Mouse (Mus musculus): Measurements from ENCODE around the gene Srp54a.
"Not testable (repeated sequence)": the region's sequence is repeated elsewhere in the genome, so short reads cannot be mapped to it uniquely, and the experiment has no call there.

Srp54a gene

DNA sequence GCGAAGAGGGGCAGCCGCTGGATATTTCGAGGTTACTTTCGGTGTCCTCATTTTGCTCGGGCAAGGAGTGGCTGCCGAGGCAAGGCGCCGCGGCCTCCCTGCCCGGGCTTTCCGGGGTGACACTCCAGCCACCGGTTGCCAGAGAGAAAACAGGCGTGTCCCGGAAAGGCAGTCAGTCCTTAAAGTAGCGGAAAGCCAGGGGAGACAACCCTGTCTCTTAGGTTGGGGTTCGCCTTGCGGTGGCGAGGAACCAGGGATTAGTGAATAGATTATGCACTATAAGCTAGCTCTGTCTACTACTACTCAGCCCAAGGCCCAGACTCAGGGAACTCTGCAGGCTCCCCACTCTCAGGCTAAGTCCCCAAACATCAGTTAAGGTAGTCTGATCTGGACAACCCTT is 44.7 kb downstream of the Srp54a start:
- ATAC-seq (ENCODE audit: low TSS enrichment) = peak; percentile 71

GRCm38 (mm10) chr12:55135540-55135939 is 55.5 kb downstream of the Srp54a start:
- ATAC-seq (ENCODE audit: low TSS enrichment) = not testable (repeated sequence)

GRCm38 (mm10) chr12:55137859-55138258 is 57.8 kb downstream of the Srp54a start:
- not testable (repeated sequence) for ATAC-seq (ENCODE audit: low TSS enrichment)

DNA sequence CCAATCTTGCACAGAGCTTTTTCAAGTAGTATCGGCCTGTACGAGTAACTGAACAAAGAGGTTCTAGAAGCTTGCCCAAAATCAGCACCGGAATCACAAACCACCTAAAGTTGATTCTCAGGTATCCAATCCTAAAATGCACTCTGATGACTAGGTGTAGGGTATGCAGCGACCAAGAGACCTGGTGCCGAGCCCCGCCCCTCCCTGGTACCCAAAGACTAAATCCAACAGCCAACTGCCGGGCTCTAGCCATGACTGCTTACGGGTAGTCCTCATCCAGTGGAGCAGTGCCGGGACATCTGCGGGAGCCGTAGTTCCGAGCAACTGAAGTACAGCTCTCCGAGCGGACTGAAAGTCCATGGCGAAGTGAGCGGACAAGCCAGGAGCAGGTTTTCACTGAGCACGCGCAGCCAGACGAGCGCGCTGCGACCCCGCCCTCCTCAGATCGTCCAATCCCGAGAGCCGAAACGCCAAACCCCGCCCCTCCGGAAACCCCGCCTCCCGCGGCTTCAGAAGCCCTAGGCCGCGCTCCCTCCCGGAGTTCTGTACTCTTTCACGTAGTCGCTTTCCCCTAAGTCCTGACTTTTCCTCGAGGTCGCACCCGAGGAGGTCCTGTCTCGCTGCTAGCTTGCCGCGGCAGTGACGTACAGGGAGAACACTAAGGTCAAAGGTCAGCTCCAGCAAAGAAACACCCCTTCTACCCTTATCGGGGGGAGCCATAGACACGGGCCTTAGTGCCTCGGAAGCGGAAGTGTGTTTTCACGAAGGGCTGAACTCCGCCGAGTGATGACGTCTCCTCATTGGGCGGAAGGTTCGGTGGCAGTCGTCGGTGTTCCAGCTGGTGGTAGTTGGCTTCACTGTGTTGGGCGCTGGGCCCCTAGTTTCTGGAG is 74.7 kb downstream of the Srp54a start, which contains the start of gene Srp54b:
Gene Srp54b, plus strand, starts transcription at position 546 of the 890 bp plus-strand sequence.
- peak; percentile 98 for ATAC-seq (ENCODE audit: low TSS enrichment)

- peak; percentile 45 for ATAC-seq (ENCODE audit: low TSS enrichment)
Observed at GRCm38 (mm10) chr12:55155449-55155783, 75.4 kb downstream of the Srp54a start.
